Mouse (Mus musculus) thymus, adult 2 months (tissue): ENCODE results near the gene Nlgn1.

Source experiments
- CTCF ChIP-seq: fragments of 200-500 bp; IDR thresholded peaks from 2 replicates; pipeline ENCODE4 v1.5.1; 2012; ENCODE audit warnings: mild to moderate bottlenecking, control low read depth, low read length, moderate library complexity, borderline replicate concordance; ENCODE audit not compliant: control insufficient read depth, poor library complexity, insufficient read depth; ENCODE audit errors: extremely low read depth
- POLR2A ChIP-seq: fragments of 200-500 bp; IDR thresholded peaks from 2 replicates; pipeline ENCODE4 v1.6.1; 2012; ENCODE audit warnings: mild to moderate bottlenecking, low read length, control low read depth, moderate library complexity; ENCODE audit not compliant: control insufficient read depth, poor library complexity, insufficient read depth; ENCODE audit errors: extremely low read depth

DNA sequence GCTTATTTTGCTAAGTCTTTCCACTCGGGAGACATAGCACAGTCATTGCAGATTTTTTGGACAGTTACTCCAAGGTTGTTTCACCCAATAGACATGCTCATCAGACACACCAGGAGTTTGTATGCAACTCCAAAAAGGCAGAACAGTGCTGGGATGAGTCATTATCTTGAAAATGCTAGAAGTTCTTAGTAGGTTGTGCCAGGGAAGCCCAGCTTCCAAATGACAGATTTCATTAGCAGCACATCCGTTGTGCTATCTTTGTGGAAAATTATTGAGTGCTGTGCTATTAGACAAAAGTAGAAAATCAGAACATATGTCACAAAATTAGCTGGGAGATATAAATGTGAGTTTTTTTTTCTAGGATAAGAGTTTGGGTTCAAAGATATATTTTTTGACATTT, 137.3 kb downstream of the Nlgn1 start:
- TF ChIP-seq POLR2A (no peak), CTCF (no peak)
